Mouse (Mus musculus) hindbrain, postnatal 0 days (tissue): Measurements from ENCODE around the gene Trappc3. TPM values are rescaled to one million over a fixed set of nuclear protein-coding genes. Genes with fewer than 3 reads are reported as not detected.

Experiments
- ATAC-seq: fragments of 200-750 bp; cut with Nextera tagmentation; 2 replicates; pipeline ENCODE4 v1.8.0; 2017; ENCODE audit warnings: mild to moderate bottlenecking, moderate TSS enrichment, moderate library complexity
- DNase-seq: peaks from one replicate; pipeline ENCODE4 v3.0.0-alpha.2; 2015; ENCODE audit warnings: low spot score
- H3K27ac ChIP-seq: fragments of 300-500 bp; sonication (generic); 2 replicates; pipeline ENCODE4 v1.5.1; 2014; ENCODE audit warnings: mild to moderate bottlenecking
- H3K27me3 ChIP-seq: fragments of 300-500 bp; sonication (generic); 2 replicates; pipeline ENCODE4 v1.6.1; 2014; ENCODE audit warnings: low read length, mixed read lengths; ENCODE audit not compliant: insufficient read depth
- H3K36me3 ChIP-seq: fragments of 300-500 bp; sonication (generic); 2 replicates; pipeline ENCODE4 v1.6.1; 2014; ENCODE audit warnings: low read length, mixed read lengths; ENCODE audit not compliant: insufficient read depth
- H3K4me1 ChIP-seq: fragments of 300-500 bp; sonication (generic); 2 replicates; pipeline ENCODE4 v1.6.1; 2014; ENCODE audit warnings: antibody characterized with exemption, low read length, mixed read lengths; ENCODE audit not compliant: insufficient read depth
- H3K4me2 ChIP-seq: fragments of 300-500 bp; sonication (generic); 2 replicates; pipeline ENCODE4 v1.6.1; 2014; ENCODE audit warnings: low read depth, mild to moderate bottlenecking, low read length, moderate library complexity, mixed read lengths
- H3K4me3 ChIP-seq: fragments of 300-500 bp; sonication (generic); 2 replicates; pipeline ENCODE4 v1.5.1; 2014; ENCODE audit warnings: low read length
- H3K9ac ChIP-seq: fragments of 300-500 bp; sonication (generic); replicated peaks from 2 replicates; pipeline ENCODE4 v1.6.1; 2014; ENCODE audit warnings: mild to moderate bottlenecking, low read length, moderate library complexity, mixed read lengths
- H3K9me3 ChIP-seq: fragments of 300-500 bp; sonication (generic); 2 replicates; pipeline ENCODE4 v1.6.1; 2016; ENCODE audit warnings: low read length, mixed read lengths
- CTCF ChIP-seq: IDR thresholded peaks from 2 replicates; pipeline ENCODE4 v1.5.1; 2016; ENCODE audit warnings: antibody characterized with exemption, control low read depth, low read depth
- WGBS: fragments of 180-500 bp; shearing (Covaris S2); extraction: QIAGEN DNeasy Blood & Tissue Kit; methylation state at CpG from one replicate; pipeline ENCODE4 v1.1.7; 2014; 5-methylcytosine and 5-hydroxymethylcytosine counted together
- polyA plus RNA-seq: library from polyadenylated mRNA; unstranded; fragments of >200 nt; fragmentation: Nextera tagmentation; extraction: Ambion mirVana; gene quantifications from 2 replicates; pipeline ENCODE4 v1.2.1, GENCODE M21; 2015
- total RNA-seq: library from RNA; depleted of rRNA; stranded (reverse); fragments of >200 nt; gene quantifications from 2 replicates; pipeline ENCODE4 v1.2.3, GENCODE M21; 2014

Gene Trappc3
- total and polyA plus RNA-seq, 2 experiments from 2014 or later: 97.4 to 188 TPM

- Histone ChIP-seq H3K9me3 (no peaks in the 10 kb centered on the region), H3K4me3 (peak overlapping the region; percentile 33), H3K36me3 (no peaks in the 10 kb centered on the region), H3K9ac (peak overlapping the region; percentile 49), H3K27me3 (peaks cover 16% of the 10 kb centered on the region; the same call in 1 of the 2 replicates), H3K4me2 (peak overlapping the region; percentile 68), H3K4me1 (peaks cover 14% of the 10 kb centered on the region), H3K27ac (no peak overlapping the region)
- ATAC-seq (peak; percentile 31; the same call in 1 of the 2 replicates), DNase-seq (peak; percentile 67)
- WGBS: under 1% methylated on average over 34 of the region's 34 CpGs
- TF ChIP-seq CTCF: 0 out of 2 replicates have a peak, but pooled peaks have one; percentile 22
Observed at GRCm38 (mm10) chr4:126296617-126297101, 34.5 kb downstream of the Trappc3 start.

GRCm38 (mm10) chr4:126300916-126301583 lies 38.9 kb downstream of the Trappc3 start:
- Histone ChIP-seq H3K4me1 (peaks cover 14% of the 10 kb centered on the region), H3K9ac (0 out of 2 replicates have a peak overlapping the region, but pooled peaks have one; percentile 9), H3K4me3 (peak overlapping the region; percentile 25), H3K36me3 (no peaks in the 10 kb centered on the region), H3K4me2 (peak overlapping the region; percentile 51), H3K27ac (no peak overlapping the region), H3K9me3 (no peaks in the 10 kb centered on the region), H3K27me3 (peaks cover 30% of the 10 kb centered on the region)
- DNase-seq (peak; percentile 9), ATAC-seq (no peak)
- 2% methylated on average over 47 of the region's 50 CpGs for WGBS
- TF ChIP-seq CTCF: no peak

- DNase-seq: peak; percentile 27
- H3K4me3 ChIP-seq: peak overlapping the region; percentile 25
- no peak for TF ChIP-seq CTCF
- no peak overlapping the region for H3K27ac ChIP-seq
- no peak overlapping the region for H3K9ac ChIP-seq
- 7% methylated on average over 27 of the region's 27 CpGs for WGBS
- H3K4me2 ChIP-seq: peak overlapping the region; percentile 51
- no peaks in the 10 kb centered on the region for H3K9me3 ChIP-seq
- H3K27me3 ChIP-seq: peaks cover 30% of the 10 kb centered on the region
- H3K36me3 ChIP-seq: no peaks in the 10 kb centered on the region
- peak; percentile 22; the same call in 1 of the 2 replicates for ATAC-seq
- H3K4me1 ChIP-seq: peaks cover 8% of the 10 kb centered on the region
Observed at GRCm38 (mm10) chr4:126301584-126302309, 39.6 kb downstream of the Trappc3 start.

GRCm38 (mm10) chr4:126303877-126304276 lies 41.8 kb downstream of the Trappc3 start:
- Histone ChIP-seq H3K36me3 (no peaks in the 10 kb centered on the region), H3K9me3 (no peaks in the 10 kb centered on the region), H3K4me1 (peaks cover 5% of the 10 kb centered on the region), H3K4me3 (no peak overlapping the region), H3K9ac (no peak overlapping the region), H3K4me2 (no peak overlapping the region), H3K27me3 (peaks cover 30% of the 10 kb centered on the region), H3K27ac (no peak overlapping the region)
- 64% methylated on average over 4 of the region's 4 CpGs for WGBS
- peak; percentile 50 for TF ChIP-seq CTCF
- DNase-seq (no peak), ATAC-seq (no peak)

- peaks cover 21% of the 10 kb centered on the region for H3K27me3 ChIP-seq
- no peaks in the 10 kb centered on the region for H3K9me3 ChIP-seq
- peaks cover 12% of the 10 kb centered on the region for H3K4me1 ChIP-seq
- no peak overlapping the region for H3K9ac ChIP-seq
- DNase-seq (no peak), ATAC-seq (no peak)
- H3K27ac ChIP-seq: no peak overlapping the region
- H3K4me3 ChIP-seq: no peak overlapping the region
- no peak overlapping the region for H3K4me2 ChIP-seq
- H3K36me3 ChIP-seq: no peaks in the 10 kb centered on the region
- WGBS: 93% methylated on average over 1 of the region's 1 CpGs
- no peak for TF ChIP-seq CTCF
Observed at GRCm38 (mm10) chr4:126305428-126305827, 43.3 kb downstream of the Trappc3 start.

GRCm38 (mm10) chr4:126306058-126306457 lies 43.9 kb downstream of the Trappc3 start:
- Histone ChIP-seq H3K4me3 (no peak overlapping the region), H3K27me3 (peaks cover 15% of the 10 kb centered on the region), H3K4me2 (no peak overlapping the region), H3K9ac (no peak overlapping the region), H3K4me1 (peaks cover 9% of the 10 kb centered on the region), H3K9me3 (no peaks in the 10 kb centered on the region), H3K36me3 (no peaks in the 10 kb centered on the region), H3K27ac (no peak overlapping the region)
- DNase-seq (no peak), ATAC-seq (no peak)
- 91% methylated on average over 6 of the region's 6 CpGs for WGBS
- peak; percentile 21; the same call in 1 of the 2 replicates for TF ChIP-seq CTCF
